Mouse (Mus musculus) frontal cortex, adult 2 months (tissue): ENCODE data around the gene Ap2a2. TPM values are rescaled to one million over a fixed set of nuclear protein-coding genes. Genes with fewer than 3 reads are reported as not detected.
"Not testable (repeated sequence)": the region's sequence is repeated elsewhere in the genome, so short reads cannot be mapped to it uniquely, and the experiment has no call there.

Experiments used
- DNase-seq, 2 experiments: peaks; one replicate each; pipeline ENCODE4 v3.0.0; 2022; ENCODE audit warnings: low spot score in 1 of 2; ENCODE audit errors: extremely low spot score in 1 of 2
- polyA plus RNA-seq: library from polyadenylated mRNA; depleted of rRNA; stranded (reverse); fragments of >200 nt; gene quantifications from 2 replicates; pipeline ENCODE4 v1.2.3, GENCODE M21; 2012

The Ap2a2 gene
- polyA plus RNA-seq, 1 experiment: 94.5 TPM

DNA sequence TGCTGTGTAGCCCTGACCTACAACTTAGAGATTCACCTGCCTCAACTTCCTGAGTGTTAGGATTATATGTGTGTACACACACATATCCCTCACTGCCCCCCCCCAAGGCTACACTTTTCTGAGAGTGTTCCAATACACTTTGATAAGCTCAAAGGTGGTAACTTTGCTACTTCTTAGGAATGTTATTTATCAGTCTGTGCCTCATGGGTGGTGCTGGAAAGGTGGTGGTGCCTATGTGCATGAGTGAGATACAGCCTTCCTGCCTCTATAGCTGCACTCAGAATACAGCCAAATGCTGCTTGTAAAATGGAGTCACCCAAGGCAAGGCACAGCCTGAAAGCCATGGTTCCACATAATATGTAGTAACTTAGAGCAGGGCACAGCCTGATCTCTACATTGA, 3.0 kb upstream of the Ap2a2 start:
- no peak for DNase-seq

DNA sequence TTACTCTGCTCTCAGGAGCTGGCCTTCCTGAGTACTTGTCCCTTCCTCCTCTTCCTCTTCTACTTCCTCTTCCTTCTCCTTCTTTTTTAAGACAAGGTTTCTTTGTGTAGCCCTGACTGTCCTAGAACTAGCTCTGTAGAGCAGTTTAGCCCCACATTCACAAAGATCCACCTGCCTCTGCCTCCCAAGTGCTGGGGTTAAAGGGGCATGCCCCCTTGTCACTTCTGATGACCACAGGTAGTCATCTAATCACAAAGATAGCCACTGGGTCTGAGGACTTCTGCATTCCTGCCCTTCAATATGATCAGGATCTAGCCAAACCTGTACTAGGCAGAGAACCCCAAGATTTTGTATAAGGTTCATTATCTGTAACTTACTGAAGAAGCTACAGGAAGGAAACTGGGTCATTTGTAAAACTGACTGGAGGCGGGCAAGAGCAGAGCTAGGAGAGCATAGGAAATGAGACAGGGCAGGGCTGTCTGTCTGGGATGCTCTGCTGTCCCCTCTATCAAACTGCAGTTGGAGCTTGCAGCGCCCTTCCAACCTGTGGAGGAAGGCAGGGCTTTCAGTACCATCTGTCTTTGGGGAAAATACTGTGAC, 2.1 kb upstream of the Ap2a2 start:
- DNase-seq: no peak

DNA sequence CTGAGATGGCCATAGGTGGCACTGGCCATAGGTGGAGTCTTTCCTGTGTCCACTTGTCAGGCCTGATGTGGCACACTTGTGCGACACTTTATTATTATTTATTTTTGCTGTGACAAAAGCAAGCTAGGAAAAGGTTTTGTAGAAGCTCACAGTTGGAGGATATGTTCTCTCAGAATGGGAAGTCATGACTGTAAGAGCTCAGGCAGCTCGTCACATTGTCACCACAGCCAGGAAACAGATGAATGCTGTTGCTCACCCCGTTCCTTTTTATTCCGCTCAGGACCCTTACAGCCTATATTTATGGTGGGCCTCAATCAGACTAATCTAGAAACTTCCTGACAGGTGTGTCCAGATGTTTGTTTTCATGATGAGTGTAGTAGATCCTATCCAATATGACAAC, 1.5 kb upstream of the Ap2a2 start:
- DNase-seq: no peak

DNA sequence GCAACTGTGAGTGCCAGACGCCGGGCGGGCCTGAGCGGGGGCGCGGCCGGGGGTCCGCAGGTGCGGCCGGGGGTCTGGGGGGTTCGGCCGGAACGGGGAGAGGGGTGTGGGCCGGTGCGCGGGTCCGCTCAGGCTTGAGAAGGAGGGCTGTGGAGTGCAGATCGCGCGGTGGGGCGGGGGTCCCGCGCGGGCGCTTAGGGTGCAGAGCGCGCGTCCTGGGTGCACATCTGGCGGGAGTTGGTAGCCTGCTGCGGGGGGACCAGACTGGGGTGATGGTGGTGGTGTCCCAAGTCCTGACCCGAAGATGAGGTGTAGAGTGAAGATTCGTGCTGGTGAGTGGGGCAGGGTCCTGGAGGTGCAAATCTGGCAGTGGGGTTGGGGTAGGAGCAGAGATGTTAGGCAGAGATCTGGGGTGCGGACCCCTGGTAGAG, 463 bp downstream of the Ap2a2 start:
- no peak for DNase-seq

DNA sequence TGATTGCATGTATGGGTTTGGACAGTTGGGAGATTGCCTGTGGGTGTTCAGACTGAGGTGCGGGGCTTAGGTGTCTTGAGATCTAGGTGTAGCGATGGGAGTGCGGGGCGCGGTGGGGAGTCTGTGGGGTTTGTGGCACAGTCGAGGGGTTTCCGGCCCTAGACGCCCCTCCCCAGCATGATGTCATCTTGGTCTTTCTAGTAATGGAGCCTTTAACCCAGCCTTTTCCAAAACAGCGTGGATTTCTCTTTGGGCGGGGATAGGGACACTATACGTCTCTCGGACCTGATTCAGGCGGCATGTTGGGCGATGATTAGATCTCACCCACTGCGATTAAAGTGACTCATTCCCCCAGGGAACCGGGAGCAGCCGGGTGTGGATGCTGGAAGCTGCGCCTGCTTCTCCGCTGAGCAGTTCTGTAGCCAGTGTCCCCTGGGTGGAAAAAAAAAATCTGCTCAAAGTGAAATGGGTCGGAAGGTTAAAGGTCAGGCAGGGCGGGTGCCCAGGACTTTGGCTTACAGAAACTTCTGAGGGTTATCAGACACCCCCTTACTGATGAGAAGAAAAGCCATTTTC, 967 bp downstream of the Ap2a2 start:
- peak; percentile 21 to 70 for DNase-seq

DNA sequence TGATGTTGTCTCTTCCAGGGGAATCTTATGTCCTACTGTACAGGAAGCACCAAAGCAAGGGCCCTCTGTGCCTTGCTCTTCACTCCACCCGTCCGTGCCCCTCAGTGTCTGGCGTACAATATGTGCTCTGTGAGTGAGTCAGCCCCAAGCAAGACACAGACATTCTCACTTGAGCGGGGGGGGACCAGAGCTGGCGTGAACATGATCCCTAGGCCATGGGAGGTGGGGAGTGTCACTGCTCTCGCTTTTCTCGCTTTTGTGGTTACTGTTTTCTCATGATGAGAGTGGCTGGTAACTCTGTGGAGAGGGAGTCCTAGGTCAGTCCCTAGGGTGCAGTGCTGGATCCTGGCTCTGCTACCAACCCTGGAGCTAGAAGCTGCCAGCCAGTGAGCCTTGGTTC, 2.6 kb downstream of the Ap2a2 start:
- DNase-seq: peak in 1 of 2 experiments; percentile 27

DNA sequence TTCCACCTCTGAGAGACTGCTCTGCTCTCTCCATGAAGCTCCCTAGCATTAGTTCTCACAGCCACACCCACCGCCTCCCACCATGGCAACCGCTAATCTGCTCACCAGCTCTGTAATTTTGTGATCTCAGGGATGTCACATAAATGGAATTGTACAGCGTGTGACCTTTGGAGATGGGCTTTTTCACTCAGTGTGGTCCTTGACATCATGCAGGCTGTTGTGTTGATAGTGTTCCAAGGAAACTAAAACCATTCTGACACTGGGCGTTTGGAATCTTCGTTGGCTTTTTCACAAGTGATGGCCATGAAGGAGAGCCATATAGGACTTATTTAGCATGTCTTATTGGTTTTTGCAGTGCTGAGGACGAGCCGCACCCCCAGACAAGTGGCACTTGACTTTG, 4.6 kb downstream of the Ap2a2 start:
- DNase-seq: no peak

DNA sequence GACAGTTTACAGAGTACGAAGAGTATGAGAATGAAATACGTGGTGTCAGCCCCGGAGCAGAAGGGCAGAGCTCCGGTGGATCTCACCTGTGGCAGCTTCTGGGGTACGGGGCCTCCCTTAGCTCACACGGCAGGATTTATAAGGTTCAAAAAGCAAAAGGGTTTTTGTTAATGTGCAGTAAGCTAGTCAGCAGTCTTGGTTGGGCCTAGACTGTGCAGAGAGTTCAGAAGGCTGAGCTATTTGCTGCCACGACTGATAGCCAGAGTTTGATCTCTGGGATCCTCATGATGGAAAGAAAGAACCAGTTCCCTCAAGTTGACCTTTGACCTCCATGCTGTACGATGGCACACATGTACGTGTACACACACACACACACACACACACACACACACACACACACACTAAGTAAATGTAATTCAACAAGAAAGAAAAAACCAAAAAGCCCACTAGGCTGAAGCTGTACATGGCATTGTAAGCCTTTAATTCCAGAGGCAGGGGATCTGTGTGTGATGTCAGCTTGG, 7.4 kb downstream of the Ap2a2 start:
- DNase-seq: no peak

DNA sequence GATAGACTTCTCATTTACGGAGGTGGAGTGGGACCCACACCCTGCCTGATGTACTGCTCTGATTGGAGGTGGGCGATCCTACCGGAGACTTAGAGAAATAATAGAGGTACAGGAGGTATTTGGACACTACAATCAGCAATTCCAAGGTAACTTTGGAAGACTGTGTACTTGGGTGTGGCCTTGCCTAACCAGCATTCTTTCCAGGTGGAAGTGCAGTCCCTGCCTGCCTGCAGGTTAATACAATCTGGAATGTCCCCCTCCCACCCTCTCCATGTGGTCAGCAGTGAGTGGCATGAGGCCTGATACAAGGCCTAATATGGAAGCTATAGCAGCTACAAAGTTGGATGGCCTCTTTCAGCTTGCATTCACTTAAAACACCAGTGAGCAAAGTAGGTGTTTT, 7.9 kb downstream of the Ap2a2 start:
- no peak for DNase-seq

DNA sequence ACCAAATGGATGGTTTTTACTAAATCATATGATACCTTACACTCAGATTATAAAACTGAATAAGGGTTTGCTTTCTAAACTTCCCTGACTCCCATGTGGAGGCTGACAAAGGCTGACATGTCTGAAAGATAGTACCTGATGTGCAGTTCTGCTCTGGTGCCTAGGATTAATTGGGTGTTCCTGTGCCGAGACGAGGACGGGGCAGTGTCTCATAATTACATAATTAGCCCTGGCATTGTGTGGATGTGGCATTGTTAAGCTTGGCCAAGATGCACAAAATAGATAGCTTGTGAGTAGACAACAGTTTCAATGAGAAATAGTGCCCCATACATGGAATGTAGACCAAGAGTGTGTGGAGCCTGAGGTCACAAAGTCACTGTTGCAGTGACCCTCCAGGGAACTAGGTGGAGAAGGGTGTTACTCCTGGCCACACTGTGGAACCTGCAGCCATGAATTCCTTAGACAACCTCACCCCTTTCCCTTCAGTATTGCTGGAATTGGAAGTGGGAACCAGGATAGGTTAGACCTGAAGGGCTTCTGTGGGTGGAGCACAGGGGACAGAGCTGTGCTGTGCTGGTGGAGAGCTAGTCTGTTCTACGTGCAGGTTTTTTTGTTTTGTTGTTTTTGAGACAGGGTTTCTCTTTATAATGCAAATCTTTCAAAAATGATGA, 8.8 kb downstream of the Ap2a2 start:
- DNase-seq: no peak

DNA sequence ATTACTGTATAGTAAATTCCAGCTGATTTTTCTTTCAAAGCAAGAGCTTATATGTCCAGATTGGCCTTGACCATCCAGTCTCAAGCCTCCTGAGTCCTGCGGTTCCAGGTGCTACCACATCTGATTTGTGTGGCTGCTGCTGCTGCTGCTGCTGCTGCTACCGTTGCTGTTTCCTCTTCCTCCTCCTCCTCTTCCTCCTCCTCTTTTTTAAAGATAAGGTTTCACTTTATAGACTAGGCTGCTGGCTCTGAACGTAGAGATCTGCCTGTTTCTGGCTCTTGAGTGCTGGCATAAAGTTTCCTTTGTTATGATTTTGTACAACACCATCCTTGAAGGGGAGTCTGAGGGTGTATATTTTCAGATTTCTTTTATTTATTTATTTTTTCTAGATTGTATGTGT, 12.1 kb downstream of the Ap2a2 start:
- DNase-seq: no peak

DNA sequence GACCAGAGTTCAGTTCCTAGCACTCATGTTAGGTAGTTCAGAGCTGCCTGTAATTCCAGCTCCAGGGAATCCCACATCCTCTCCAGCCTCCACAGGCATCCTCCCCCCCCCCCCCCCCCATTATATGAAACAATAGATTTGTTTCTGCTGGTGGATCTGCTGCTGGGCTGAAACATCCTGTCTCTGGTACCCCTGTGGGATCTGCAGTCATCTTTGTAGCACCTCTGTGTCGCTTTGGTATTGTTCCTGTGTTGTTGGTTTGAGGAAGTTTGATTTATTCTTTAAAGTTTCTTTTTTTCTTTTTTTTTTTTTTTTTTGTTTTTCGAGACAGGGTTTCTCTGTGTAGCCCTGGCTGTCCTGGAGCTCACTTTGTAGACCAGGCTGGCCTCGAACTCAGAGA, 13.5 kb downstream of the Ap2a2 start:
- DNase-seq: no peak

DNA sequence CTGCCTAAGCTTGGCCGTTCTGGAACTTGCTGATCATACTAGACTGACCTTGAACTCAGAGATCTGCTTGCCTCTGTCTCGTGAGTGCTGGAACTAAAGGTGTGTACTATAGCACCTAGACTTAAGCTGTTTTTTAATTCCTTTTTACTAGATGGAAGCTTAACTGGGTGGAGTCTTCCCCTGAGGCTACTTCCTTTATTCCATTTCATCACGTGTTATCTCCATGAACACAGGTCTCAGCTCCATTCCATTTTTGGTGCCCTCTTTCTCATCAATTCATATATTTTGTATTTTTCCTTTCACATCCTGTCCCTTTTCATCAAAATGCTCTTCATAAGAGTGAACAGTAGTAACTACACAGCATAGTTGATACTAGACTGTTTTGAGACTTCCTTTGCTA, 15.8 kb downstream of the Ap2a2 start:
- DNase-seq: no peak

DNA sequence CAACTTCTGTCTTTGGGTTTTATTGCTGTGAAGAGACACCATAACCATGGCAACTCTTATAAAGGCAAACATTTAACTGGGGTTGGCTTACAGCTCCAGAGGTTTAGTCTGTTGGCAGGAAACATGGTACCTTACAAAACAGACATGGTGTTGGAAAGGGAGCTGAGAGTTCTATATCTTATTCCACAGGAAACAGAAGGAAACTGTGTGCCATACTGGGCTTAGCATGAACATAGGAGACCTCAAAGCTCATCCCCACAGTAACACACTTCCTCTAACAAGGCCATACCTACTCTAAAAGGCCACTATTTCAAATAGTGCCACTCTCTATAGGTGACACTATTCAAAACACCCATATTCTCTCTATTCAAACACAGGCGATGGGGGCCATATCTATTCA, 16.5 kb downstream of the Ap2a2 start:
- no peak for DNase-seq

DNA sequence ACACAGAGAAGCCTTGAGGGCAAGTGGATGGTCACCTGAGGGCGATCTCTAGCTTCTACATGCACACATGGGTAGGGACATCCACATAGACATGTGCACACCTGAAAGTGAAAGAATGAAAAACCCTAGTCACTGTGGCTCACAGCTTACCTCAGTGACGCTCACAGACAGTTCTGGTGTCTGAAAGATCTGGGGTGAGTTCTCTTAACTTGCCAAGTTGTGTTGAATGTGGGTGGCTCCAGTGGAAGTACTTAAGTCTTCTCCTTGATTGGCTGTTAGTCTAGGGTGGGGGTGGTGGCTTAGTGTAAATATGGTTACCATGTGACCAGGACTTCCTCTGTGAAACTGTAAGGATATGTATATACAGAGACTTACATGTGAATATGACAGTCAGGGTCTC, 17.0 kb downstream of the Ap2a2 start:
- DNase-seq: no peak

DNA sequence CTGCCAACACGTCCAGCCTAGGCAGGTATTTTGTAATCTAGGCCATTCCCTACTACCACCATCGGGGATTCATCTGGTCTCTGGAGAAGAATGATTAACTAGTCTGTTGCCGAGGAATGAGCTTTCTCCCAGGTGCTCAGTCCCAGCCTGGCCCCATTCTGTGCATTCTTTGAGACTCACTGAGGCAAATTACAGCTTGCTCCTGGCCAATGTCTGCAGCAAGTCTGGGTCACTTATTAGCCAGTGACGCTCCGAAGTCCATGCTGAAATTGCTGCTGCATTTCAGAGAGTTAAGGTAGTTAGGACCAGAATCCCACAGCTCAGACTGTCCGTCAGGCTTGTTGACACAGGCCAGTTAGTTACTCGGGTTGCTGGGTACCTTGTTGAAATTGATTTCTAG, 19.4 kb downstream of the Ap2a2 start:
- no peak for DNase-seq

DNA sequence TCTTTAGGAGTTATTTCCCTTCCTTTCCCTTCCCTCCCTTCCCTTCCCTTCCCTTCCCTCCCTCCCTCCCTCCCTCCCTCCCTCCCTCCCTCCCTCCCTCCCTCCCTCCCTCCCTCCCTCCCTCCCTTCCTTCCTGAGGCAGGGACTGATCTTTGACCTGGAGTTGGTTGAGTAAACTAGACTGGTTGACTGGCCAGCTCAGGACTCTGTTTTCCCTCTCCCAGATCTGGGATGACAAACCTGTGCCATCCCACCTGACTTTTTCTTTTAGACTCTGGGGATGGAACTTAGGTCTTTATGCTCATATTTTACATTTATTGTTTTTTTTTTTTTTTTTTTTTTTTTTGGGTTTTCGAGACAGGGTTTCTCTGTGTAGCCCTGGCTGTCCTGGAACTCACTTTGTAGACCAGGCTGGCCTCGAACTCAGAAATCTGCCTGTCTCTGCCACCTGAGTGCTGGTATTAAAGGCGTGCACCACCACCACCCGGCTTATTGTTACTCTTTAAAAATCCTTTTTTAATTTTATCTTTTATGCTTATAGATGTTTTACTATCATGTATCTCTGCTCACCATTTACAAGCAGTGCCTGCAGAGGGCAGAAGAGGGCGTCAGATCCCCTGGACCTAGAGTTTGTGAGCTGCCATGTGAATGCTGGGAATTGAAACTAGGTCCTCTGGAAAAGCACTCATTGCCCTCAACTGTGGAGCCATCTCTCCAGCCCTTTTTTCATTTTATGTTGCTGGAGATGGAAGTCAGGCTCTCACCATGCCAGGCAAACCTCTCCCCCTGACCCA, 22.3 kb downstream of the Ap2a2 start:
- no peak for DNase-seq

DNA sequence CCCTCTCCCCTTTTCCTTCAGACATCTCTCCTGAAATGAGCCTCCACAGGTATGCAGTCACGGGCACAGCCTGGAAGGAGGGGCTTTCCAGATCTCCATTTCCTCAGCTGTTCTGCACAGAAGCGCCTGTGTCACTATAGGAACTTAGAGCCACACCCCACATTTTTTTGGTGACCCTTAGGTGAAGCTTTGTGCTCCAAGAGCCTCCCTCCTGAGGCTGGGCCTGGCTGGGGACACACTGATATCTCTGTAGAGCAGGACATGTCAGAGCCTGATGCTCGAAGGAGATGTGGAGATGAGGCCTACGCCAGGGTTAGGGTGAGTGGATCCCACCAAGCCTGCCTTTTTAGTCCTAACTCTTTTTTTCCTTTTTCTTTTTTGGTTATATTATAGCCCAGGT, 23.3 kb downstream of the Ap2a2 start:
- no peak for DNase-seq

DNA sequence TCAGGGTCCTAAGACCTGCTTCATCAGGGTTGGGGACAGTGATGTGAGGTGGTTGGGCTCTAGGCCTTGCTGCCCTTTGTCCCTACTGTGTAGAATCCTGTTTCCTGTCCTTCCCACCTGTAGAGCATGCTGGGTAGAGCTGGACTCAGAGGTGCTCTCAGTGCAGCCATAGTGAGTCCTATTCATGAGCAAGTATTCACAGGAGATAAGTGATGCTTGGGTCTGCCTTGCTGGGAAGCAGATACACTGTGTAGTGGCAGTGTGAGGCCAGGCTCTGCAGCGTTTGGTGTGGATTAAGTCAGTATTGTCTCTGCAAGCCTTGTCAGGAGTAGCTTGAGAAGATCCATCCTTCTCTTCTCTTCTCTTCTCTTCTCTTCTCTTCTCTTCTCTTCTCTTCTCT, 23.9 kb downstream of the Ap2a2 start:
- no peak for DNase-seq

DNA sequence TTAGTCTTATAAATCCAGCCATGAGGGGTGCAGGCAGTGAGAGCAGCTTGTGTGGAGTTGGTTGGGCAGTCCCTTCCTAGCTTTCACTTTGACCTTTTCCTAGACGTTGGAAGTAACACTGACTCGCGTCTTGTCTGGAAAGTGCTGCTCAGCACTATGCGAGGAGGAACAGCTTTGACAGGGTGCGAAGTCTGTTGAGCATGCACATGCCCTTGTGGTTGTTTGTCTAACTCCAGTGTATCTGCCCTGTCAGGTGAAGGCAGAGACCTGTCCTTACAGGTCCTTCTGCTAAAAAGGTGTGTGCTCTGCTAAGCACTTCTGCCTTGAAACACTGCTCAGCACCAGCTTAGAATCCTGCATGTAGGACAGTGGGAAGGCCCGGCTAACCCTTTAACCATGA, 26.9 kb downstream of the Ap2a2 start:
- DNase-seq: no peak

DNA sequence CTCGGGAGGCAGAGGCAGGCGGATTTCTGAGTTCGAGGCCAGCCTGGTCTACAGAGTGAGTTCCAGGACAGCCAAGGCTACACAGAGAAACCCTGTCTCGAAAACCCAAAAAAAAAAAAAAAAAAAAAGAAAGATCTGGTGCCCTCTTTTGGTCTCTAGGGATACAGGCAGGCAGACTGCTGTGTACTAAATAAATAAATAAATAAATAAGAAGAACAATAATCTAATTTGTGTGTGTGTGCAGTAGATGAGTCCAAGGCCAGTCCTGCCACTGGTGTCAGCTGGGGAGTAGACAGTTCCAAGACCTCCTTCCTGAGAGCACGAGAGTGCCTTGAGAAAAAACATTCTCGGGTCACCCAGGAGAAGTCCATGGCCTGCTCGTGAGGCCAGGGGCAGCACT, 28.3 kb downstream of the Ap2a2 start:
- not testable (repeated sequence) for DNase-seq
